Mouse (Mus musculus) lung, postnatal 0 days (tissue): ENCODE data around the gene C2cd6. TPM values are rescaled to one million over a fixed set of nuclear protein-coding genes. Genes with fewer than 3 reads are reported as not detected.

ENCODE experiments used
- ATAC-seq: fragments of 200-750 bp; cut with Nextera tagmentation; 2 replicates; pipeline ENCODE4 v1.8.0; 2017; ENCODE audit warnings: moderate library complexity
- DNase-seq: peaks from one replicate; pipeline ENCODE4 v3.0.0-alpha.2; 2016; ENCODE audit warnings: low spot score
- H3K27ac ChIP-seq: fragments of 300-500 bp; sonication (generic); 2 replicates; pipeline ENCODE4 v1.5.1; 2014; ENCODE audit warnings: antibody characterized with exemption, mild to moderate bottlenecking, low read length, mixed read lengths
- H3K27me3 ChIP-seq: fragments of 300-500 bp; sonication (generic); replicated peaks from 2 replicates; pipeline ENCODE4 v1.6.1; 2014; ENCODE audit warnings: low read length, mixed read lengths; ENCODE audit not compliant: insufficient read depth
- H3K36me3 ChIP-seq: fragments of 300-500 bp; sonication (generic); 2 replicates; pipeline ENCODE4 v1.6.1; 2014; ENCODE audit warnings: low read length, mixed read lengths; ENCODE audit not compliant: insufficient read depth
- H3K4me1 ChIP-seq: fragments of 300-500 bp; sonication (generic); 2 replicates; pipeline ENCODE4 v1.6.1; 2014; ENCODE audit warnings: antibody characterized with exemption, low read depth, low read length, mixed read lengths; ENCODE audit not compliant: insufficient read depth
- H3K4me2 ChIP-seq: fragments of 300-500 bp; sonication (generic); replicated peaks from 2 replicates; pipeline ENCODE4 v1.6.1; 2014; ENCODE audit warnings: low read depth, mild to moderate bottlenecking, low read length, moderate library complexity, mixed read lengths
- H3K4me3 ChIP-seq: fragments of 300-500 bp; sonication (generic); 2 replicates; pipeline ENCODE4 v1.5.1; 2014; ENCODE audit warnings: low read depth, low read length
- H3K9ac ChIP-seq: fragments of 300-500 bp; sonication (generic); replicated peaks from 2 replicates; pipeline ENCODE4 v1.6.1; 2014; ENCODE audit warnings: low read depth, mild to moderate bottlenecking
- H3K9me3 ChIP-seq: fragments of 300-500 bp; sonication (generic); 2 replicates; pipeline ENCODE4 v1.6.1; 2016; ENCODE audit warnings: low read length, mixed read lengths
- CTCF ChIP-seq: IDR thresholded peaks from 2 replicates; pipeline ENCODE4 v1.5.1; 2016; ENCODE audit warnings: antibody characterized with exemption, mild to moderate bottlenecking
- EP300 ChIP-seq: IDR thresholded peaks from 2 replicates; pipeline ENCODE4 v1.6.1; 2016; ENCODE audit warnings: antibody characterized with exemption, mild to moderate bottlenecking, control low read depth
- WGBS: fragments of 180-500 bp; shearing (Covaris S2); extraction: QIAGEN DNeasy Blood & Tissue Kit; methylation state at CpG from one replicate; pipeline ENCODE4 v1.1.7; 2014; 5-methylcytosine and 5-hydroxymethylcytosine counted together
- polyA plus RNA-seq: library from polyadenylated mRNA; unstranded; fragments of >200 nt; fragmentation: Nextera tagmentation; extraction: Ambion mirVana; gene quantifications from 2 replicates; pipeline ENCODE4 v1.2.1, GENCODE M21; 2015

The C2cd6 gene
- polyA plus RNA-seq, 1 experiment from 2014 or later: not detected

DNA sequence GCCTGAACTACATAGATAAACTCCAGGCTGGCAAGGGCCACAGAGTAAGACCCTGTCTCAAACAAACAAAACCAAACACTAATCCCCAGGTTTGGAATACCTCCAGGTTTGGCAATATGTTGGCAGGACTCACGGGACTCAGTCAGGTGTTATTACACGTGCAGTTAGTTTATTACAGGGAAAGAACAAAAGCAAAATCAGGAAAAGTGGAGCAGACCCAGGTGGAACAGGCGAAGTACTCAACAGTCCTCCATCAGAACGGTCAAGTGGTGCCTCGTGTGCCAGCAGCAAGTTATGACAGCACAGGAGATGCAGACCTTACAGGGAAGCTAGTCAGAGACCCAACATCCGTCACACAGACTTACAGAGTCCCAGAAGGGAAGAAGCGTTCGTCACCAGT, 15.8 kb upstream of the C2cd6 start:
- peak; percentile 70 for DNase-seq
- Histone ChIP-seq H3K4me2 (no peak overlapping the region), H3K9ac (no peak overlapping the region), H3K4me1 (no peaks in the 10 kb centered on the region), H3K4me3 (no peak overlapping the region), H3K27ac (no peak overlapping the region), H3K36me3 (peaks cover 7% of the 10 kb centered on the region; the same call in 1 of the 2 replicates), H3K27me3 (no peaks in the 10 kb centered on the region), H3K9me3 (no peaks in the 10 kb centered on the region)
- peak; percentile 75 for ATAC-seq
- WGBS: 64% methylated on average over 8 of the region's 8 CpGs
- no peak for TF ChIP-seq CTCF
- peak; percentile 73 for TF ChIP-seq EP300

DNA sequence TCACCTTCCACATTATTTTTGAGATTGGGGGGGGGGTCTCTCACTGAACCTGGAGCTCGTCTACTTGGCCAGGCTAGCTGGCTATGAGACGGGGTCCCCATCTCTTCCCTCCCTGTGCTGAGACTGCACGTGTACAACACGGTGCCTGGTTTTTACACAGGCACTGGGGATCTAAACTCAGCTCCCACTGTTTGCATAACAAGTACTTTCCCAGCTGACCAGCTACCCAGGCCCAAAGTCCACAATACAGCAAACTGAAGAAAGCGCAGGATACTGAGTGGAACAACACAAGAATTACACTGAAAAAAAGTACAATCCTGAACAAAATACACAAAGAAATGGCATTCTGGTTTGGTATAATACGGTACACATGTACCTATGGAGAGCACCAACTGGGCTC, 7.4 kb upstream of the C2cd6 start:
- TF ChIP-seq EP300 (no peak), CTCF (no peak)
- no peak overlapping the region for H3K27ac ChIP-seq
- DNase-seq (no peak), ATAC-seq (no peak)
- H3K4me2 ChIP-seq: no peak overlapping the region
- H3K9ac ChIP-seq: no peak overlapping the region
- H3K36me3 ChIP-seq: no peaks in the 10 kb centered on the region; the same call in 1 of the 2 replicates
- H3K9me3 ChIP-seq: no peaks in the 10 kb centered on the region
- no peaks in the 10 kb centered on the region for H3K4me1 ChIP-seq
- no peaks in the 10 kb centered on the region for H3K27me3 ChIP-seq
- 90% methylated on average over 6 of the region's 6 CpGs for WGBS
- no peak overlapping the region for H3K4me3 ChIP-seq

DNA sequence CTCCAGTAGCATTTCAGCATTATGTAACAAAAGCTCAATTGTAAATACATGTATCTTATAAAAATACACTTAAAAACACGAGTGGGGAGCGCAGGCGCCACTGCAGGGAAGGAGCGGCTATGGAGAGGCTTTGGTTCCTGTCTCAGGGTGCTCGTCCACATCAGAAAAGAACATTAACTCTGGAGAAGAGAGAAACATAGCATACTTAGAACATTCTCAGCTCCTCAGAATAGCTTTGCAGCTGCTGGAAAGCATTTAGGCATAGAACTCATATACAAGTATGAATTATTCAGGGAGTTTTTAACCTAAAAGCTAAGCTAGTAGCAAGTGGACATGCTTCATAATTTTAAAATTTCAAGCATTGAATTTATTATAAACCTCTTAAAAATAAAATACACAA, 6.3 kb upstream of the C2cd6 start:
- Histone ChIP-seq H3K9ac (no peak overlapping the region), H3K27ac (no peak overlapping the region), H3K4me2 (no peak overlapping the region), H3K4me1 (no peaks in the 10 kb centered on the region), H3K27me3 (no peaks in the 10 kb centered on the region), H3K9me3 (no peaks in the 10 kb centered on the region), H3K36me3 (no peaks in the 10 kb centered on the region; the same call in 1 of the 2 replicates), H3K4me3 (no peak overlapping the region)
- DNase-seq (no peak), ATAC-seq (no peak)
- TF ChIP-seq CTCF (no peak), EP300 (no peak)
- 86% methylated on average over 5 of the region's 5 CpGs for WGBS

DNA sequence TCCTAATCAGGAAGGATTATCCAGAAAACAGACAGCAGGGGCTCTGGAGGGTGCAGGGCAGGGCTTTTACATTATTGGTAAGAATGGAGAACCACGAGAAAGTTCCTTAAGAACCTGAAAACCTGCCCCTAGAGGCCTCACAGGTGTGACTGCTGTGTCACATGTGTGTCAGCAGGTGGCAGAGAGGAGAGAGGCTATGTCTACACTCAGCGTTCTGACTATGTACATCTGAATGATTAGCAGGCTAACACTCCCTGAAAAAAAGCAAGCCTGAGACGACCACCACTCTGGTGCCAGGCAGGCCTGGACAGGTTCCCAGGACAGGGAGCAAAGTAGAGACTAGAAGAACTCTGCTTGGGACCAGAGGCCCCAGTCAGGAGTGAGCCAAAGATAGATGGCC, 23.8 kb downstream of the C2cd6 start:
- Histone ChIP-seq H3K27ac (no peak overlapping the region), H3K27me3 (no peaks in the 10 kb centered on the region), H3K9ac (no peak overlapping the region), H3K4me2 (no peak overlapping the region), H3K9me3 (no peaks in the 10 kb centered on the region), H3K36me3 (no peaks in the 10 kb centered on the region), H3K4me1 (no peaks in the 10 kb centered on the region), H3K4me3 (no peak overlapping the region)
- DNase-seq (peak; percentile 33), ATAC-seq (peak; percentile 44; the same call in 1 of the 2 replicates)
- 14% methylated on average over 3 of the region's 3 CpGs for WGBS
- no peak for TF ChIP-seq EP300
- TF ChIP-seq CTCF: peak; percentile 76

DNA sequence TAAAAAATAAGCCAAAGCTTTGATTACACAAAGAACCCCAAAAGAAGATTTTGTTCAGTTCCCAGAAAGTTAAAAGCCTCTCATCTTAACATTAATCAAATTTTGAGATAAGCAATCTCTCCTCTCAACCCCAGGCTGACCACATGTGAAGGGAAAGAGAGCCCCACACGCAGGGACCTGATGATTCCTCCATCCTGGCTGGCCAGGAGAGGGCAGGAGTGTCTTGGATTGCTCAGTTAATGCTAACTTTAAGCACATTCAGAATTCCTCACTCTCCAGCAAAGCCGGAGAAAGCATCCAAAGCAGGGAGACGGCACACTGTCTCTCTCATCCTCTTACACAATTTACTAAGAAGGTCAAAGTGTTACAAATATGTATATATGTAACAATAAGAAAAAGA, 26.7 kb downstream of the C2cd6 start:
- Histone ChIP-seq H3K4me2 (no peak overlapping the region), H3K9me3 (no peaks in the 10 kb centered on the region), H3K9ac (no peak overlapping the region), H3K4me3 (no peak overlapping the region), H3K27me3 (no peaks in the 10 kb centered on the region), H3K27ac (no peak overlapping the region), H3K36me3 (no peaks in the 10 kb centered on the region), H3K4me1 (no peaks in the 10 kb centered on the region)
- 6% methylated on average over 3 of the region's 3 CpGs for whole genome bisulfite sequencing
- TF ChIP-seq EP300: no peak
- peak; percentile 77 for TF ChIP-seq CTCF
- ATAC-seq (peak; percentile 55; the same call in 1 of the 2 replicates), DNase-seq (peak; percentile 74)

DNA sequence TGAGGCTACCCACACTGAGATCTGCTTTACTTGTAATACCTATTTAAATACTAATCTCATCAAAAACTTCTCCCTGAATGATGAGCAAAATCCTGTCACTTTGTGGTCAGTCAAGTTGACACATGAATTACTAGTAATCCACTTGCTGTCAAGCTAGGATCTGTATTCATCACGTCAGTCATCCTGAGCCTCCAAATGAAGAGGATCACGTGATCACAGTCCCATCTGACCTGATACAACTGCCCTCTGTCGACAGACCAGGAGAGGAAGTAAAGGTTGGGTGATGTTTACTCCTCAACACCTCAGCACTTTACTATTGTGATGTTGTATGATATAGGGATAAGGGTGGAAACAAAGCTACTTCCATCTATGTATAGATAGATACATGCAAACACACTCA, 31.0 kb downstream of the C2cd6 start:
- Histone ChIP-seq H3K36me3 (no peaks in the 10 kb centered on the region), H3K4me3 (no peak overlapping the region), H3K27me3 (no peaks in the 10 kb centered on the region), H3K4me1 (no peaks in the 10 kb centered on the region), H3K4me2 (no peak overlapping the region), H3K9me3 (no peaks in the 10 kb centered on the region), H3K9ac (no peak overlapping the region), H3K27ac (no peak overlapping the region)
- ATAC-seq (no peak), DNase-seq (no peak)
- no peak for TF ChIP-seq CTCF
- no peak for TF ChIP-seq EP300
- 48% methylated on average over 3 of the region's 3 CpGs for WGBS

DNA sequence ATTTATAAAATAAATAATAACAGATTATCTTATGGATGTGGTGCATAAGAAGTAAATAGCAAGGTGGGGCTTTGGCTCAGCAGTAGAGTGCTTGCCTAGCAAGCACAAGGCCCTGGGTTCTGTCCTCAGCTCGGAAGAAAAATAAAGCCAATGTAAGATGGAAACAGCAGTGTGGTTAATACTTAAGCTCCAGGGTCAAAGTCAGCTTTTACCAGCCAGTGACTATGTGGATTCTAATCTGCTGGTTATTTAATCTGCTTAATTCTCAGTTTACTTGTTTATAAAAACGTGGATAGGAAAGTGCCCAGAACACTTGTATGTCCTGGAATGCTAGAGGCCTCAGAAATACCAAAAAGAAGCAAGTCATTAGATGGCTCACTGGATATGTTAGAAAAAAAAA, 37.7 kb downstream of the C2cd6 start:
- H3K9ac ChIP-seq: no peak overlapping the region
- H3K27me3 ChIP-seq: no peaks in the 10 kb centered on the region
- 58% methylated on average over 2 of the region's 2 CpGs for WGBS
- DNase-seq (no peak), ATAC-seq (no peak)
- TF ChIP-seq EP300 (no peak), CTCF (no peak)
- no peaks in the 10 kb centered on the region for H3K9me3 ChIP-seq
- no peak overlapping the region for H3K27ac ChIP-seq
- no peak overlapping the region for H3K4me3 ChIP-seq
- no peak overlapping the region for H3K4me2 ChIP-seq
- H3K36me3 ChIP-seq: no peaks in the 10 kb centered on the region
- H3K4me1 ChIP-seq: no peaks in the 10 kb centered on the region
